Mouse (Mus musculus) CH12.LX (cell line): Measurements from ENCODE around the gene Bfsp2. TPM values are rescaled to one million over a fixed set of nuclear protein-coding genes. Genes with fewer than 3 reads are reported as not detected.

Experiments used
- DNase-seq: peaks from one replicate; pipeline ENCODE4 v3.0.0-alpha.2; 2013; ENCODE audit errors: extremely low read depth
- H3K27ac ChIP-seq: 2 replicates; pipeline ENCODE4 v1.5.1; 2012; ENCODE audit warnings: low read depth, mild to moderate bottlenecking, control low read depth, moderate library complexity; ENCODE audit not compliant: insufficient read depth
- H3K27me3 ChIP-seq: replicated peaks from 2 replicates; pipeline ENCODE3; 2012; ENCODE audit warnings: inconsistent platforms
- H3K36me3 ChIP-seq, 2 experiments: replicated peaks in 1 of 2; 2 replicates each; pipeline versions ENCODE3 to v1.6.1; 2012; ENCODE audit warnings: inconsistent platforms in 1 of 2, low read length in 1 of 2, mild to moderate bottlenecking in 1 of 2, mixed read lengths in 1 of 2, moderate library complexity in 1 of 2; ENCODE audit not compliant: control insufficient read depth in 1 of 2, insufficient read depth in 1 of 2
- H3K4me1 ChIP-seq, 2 experiments: 2 replicates each; pipeline ENCODE4 v1.6.1; 2012; ENCODE audit warnings: inconsistent platforms in 1 of 2, moderate library complexity in 1 of 2; ENCODE audit not compliant: insufficient read depth in 2 of 2, control insufficient read depth in 1 of 2
- H3K4me2 ChIP-seq: 2 replicates; pipeline ENCODE4 v1.6.1; 2012; ENCODE audit warnings: low read depth, mild to moderate bottlenecking, control low read depth; ENCODE audit not compliant: poor library complexity, insufficient read depth, severe bottlenecking
- H3K4me3 ChIP-seq, 3 experiments: fragments of 150-350 bp in 1 of 3; sonication (generic) in 1 of 3; replicated peaks in 1 of 3; 2 replicates each; pipeline versions ENCODE3 to v1.5.1; 2011 to 2012; ENCODE audit warnings: low read depth in 2 of 3, low read length in 2 of 3, mild to moderate bottlenecking in 2 of 3, moderate library complexity in 2 of 3, control low read depth in 1 of 3, improper control_type of control experiment in 1 of 3, inconsistent platforms in 1 of 3, mixed read lengths in 1 of 3; ENCODE audit not compliant: poor library complexity in 1 of 3
- H3K79me2 ChIP-seq: replicated peaks from 2 replicates; pipeline ENCODE4 v1.6.1; 2012; ENCODE audit warnings: mild to moderate bottlenecking, moderate library complexity; ENCODE audit not compliant: control insufficient read depth, poor library complexity, insufficient read depth, severe bottlenecking; ENCODE audit errors: extremely low read depth
- H3K9ac ChIP-seq: 2 replicates; pipeline ENCODE4 v1.6.1; 2012; ENCODE audit warnings: low read depth, mild to moderate bottlenecking, control low read depth, moderate library complexity; ENCODE audit not compliant: insufficient read depth
- H3K9me3 ChIP-seq: replicated peaks from 2 replicates; pipeline ENCODE3; 2012; ENCODE audit warnings: low read length, inconsistent platforms, mixed read lengths
- BHLHE40 ChIP-seq: IDR thresholded peaks from 2 replicates; pipeline ENCODE4 v1.6.1; 2011; ENCODE audit warnings: mild to moderate bottlenecking, low read depth, low read length, improper control_type of control experiment
- CHD1 ChIP-seq: IDR thresholded peaks from 2 replicates; pipeline ENCODE4 v1.6.1; 2012; ENCODE audit warnings: low read depth, low read length, improper control_type of control experiment, inconsistent platforms
- CTCF ChIP-seq, 2 experiments: IDR thresholded peaks in 1 of 2; conservative IDR thresholded peaks in 1 of 2; 2 replicates each; pipeline ENCODE4 v1.5.1; 2011 to 2012; ENCODE audit warnings: low read depth in 2 of 2, low read length in 2 of 2, improper control_type of control experiment in 1 of 2, inconsistent platforms in 1 of 2, mild to moderate bottlenecking in 1 of 2, moderate library complexity in 1 of 2
- ELF1 ChIP-seq: IDR thresholded peaks from 2 replicates; pipeline ENCODE4 v1.6.1; 2014; ENCODE audit warnings: low read depth, mild to moderate bottlenecking, inconsistent platforms, low read length, improper control_type of control experiment
- EP300 ChIP-seq: IDR thresholded peaks from 2 replicates; pipeline ENCODE4 v1.6.1; 2011; ENCODE audit warnings: low read length, improper control_type of control experiment
- ETS1 ChIP-seq: conservative IDR thresholded peaks from 2 replicates; pipeline ENCODE4 v1.6.1; 2012; ENCODE audit warnings: low read depth, mild to moderate bottlenecking, inconsistent platforms, low read length, improper control_type of control experiment, moderate library complexity
- GABPA ChIP-seq: IDR thresholded peaks from 2 replicates; pipeline ENCODE4 v1.6.1; 2012; ENCODE audit warnings: low read depth, low read length, improper control_type of control experiment, inconsistent platforms; ENCODE audit not compliant: insufficient replicate concordance
- HCFC1 ChIP-seq: IDR thresholded peaks from 2 replicates; pipeline ENCODE4 v1.6.1; 2012; ENCODE audit warnings: low read depth, mild to moderate bottlenecking, inconsistent platforms, low read length, improper control_type of control experiment
- IRF4 ChIP-seq: IDR thresholded peaks from 2 replicates; pipeline ENCODE4 v1.6.1; 2014; ENCODE audit warnings: low read depth, mild to moderate bottlenecking, inconsistent platforms, low read length, improper control_type of control experiment
- JUN ChIP-seq: IDR thresholded peaks from 2 replicates; pipeline ENCODE4 v1.6.1; 2011; ENCODE audit warnings: low read depth, mild to moderate bottlenecking, low read length, improper control_type of control experiment, moderate library complexity; ENCODE audit not compliant: insufficient read depth
- MAFK ChIP-seq: IDR thresholded peaks from 2 replicates; pipeline ENCODE4 v1.6.1; 2011; ENCODE audit warnings: low read length, improper control_type of control experiment; ENCODE audit not compliant: insufficient replicate concordance
- MAX ChIP-seq: IDR thresholded peaks from 2 replicates; pipeline ENCODE4 v1.6.1; 2011; ENCODE audit warnings: low read length, improper control_type of control experiment
- MEF2A ChIP-seq: IDR thresholded peaks from 2 replicates; pipeline ENCODE4 v1.6.1; 2014; ENCODE audit warnings: low read depth, mild to moderate bottlenecking, inconsistent platforms, low read length, improper control_type of control experiment, borderline replicate concordance
- NELFE ChIP-seq: IDR thresholded peaks from 2 replicates; pipeline ENCODE4 v1.6.1; 2011; ENCODE audit warnings: low read depth, low read length, improper control_type of control experiment
- PAX5 ChIP-seq: IDR thresholded peaks from 2 replicates; pipeline ENCODE4 v1.6.1; 2012; ENCODE audit warnings: low read length, inconsistent platforms, mixed read lengths
- TBP ChIP-seq: conservative IDR thresholded peaks from 2 replicates; pipeline ENCODE4 v1.6.1; 2011; ENCODE audit warnings: low read depth, low read length, improper control_type of control experiment
- TCF12 ChIP-seq: IDR thresholded peaks from 2 replicates; pipeline ENCODE4 v1.6.1; 2014; ENCODE audit warnings: low read depth, mild to moderate bottlenecking, inconsistent platforms, low read length, improper control_type of control experiment
- USF2 ChIP-seq: conservative IDR thresholded peaks from 2 replicates; pipeline ENCODE4 v1.6.1; 2011; ENCODE audit warnings: low read depth, low read length, improper control_type of control experiment
- ZKSCAN1 ChIP-seq: IDR thresholded peaks from 2 replicates; pipeline ENCODE4 v1.6.1; 2012; ENCODE audit warnings: low read depth, inconsistent platforms, low read length, improper control_type of control experiment, borderline replicate concordance
- dilution Hi-C: fragments of 300-500 bp; cut with MboI; formaldehyde crosslinking; loops from 2 replicates; pipeline ENCODE4 v1.14.3; 2020; ENCODE audit warnings: low sequenced_read_pairs; ENCODE audit not compliant: extremely low pct_unique_long_range_greater_than_20kb, extremely low pct_ligation_motif_present
- in situ Hi-C: fragments of 300-500 bp; cut with MboI; formaldehyde crosslinking; loops from 3 replicates; pipeline ENCODE4 v1.14.3; 2019; ENCODE audit warnings: low sequenced_read_pairs, low pct_ligation_motif_present, low pct_unique_long_range_greater_than_20kb, mixed read lengths
- polyA plus RNA-seq: library from polyadenylated mRNA; unstranded; fragments of >175 nt; gene quantifications from 2 replicates; pipeline ENCODE4 v1.2.1, GENCODE M21; 2012; ENCODE audit warnings: low read depth; ENCODE audit not compliant: insufficient read length
- total RNA-seq, 2 experiments: library from RNA; depleted of rRNA; stranded (reverse); fragments of 300-350 nt in 1 of 2; fragments of >200 nt in 1 of 2; gene quantifications; 2 replicates each; pipeline ENCODE4 v1.2.3; 2012 to 2014

Gene Bfsp2
- total and polyA plus RNA-seq, 3 experiments, result 0.64 to 4.8 (median 3.4) TPM

DNA sequence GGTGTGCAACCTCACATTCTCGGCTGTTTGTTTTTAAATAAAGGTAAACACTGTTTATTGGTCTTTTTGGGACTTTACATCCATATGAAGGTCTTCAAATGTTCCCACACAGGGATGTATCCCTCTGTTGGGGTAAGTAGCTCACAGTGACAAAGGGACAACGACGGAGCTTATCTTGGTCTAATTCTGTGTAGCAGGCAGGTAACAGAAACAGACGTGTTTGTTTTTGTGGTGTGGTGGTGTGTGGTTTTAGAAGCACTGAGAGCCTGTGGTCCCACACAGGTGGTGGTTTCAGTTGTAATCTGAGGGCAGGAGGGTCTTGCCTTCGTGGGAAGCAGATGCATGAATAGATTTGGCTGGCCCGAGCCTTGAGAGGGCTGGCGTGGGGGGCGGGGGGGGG lies 56.3 kb downstream of the Bfsp2 start:
- Histone ChIP-seq H3K27ac (no peak overlapping the region), H3K4me1 (peaks cover 28 to 57% of the 10 kb centered on the region in 2 experiments), H3K27me3 (no peaks in the 10 kb centered on the region), H3K9me3 (no peaks in the 10 kb centered on the region), H3K9ac (no peak overlapping the region), H3K4me3 (no peak overlapping the region), H3K79me2 (no peaks in the 10 kb centered on the region), H3K36me3 (peaks cover 0 to 5% of the 10 kb centered on the region in 2 experiments), H3K4me2 (peak overlapping the region; percentile 94)
- TF ChIP-seq PAX5 (no peak), USF2 (no peak), HCFC1 (no peak), GABPA (no peak), BHLHE40 (peak; percentile 70), TBP (no peak), NELFE (no peak), IRF4 (peak; percentile 76), CTCF (conservative IDR thresholded peaks at IDR 0.05 in 1 of 2, IDR thresholded peaks at IDR 0.05 in 1 of 2; ENCODE audit: low read depth in 2 of 2, low read length in 2 of 2) (no peak), TCF12 (peak; percentile 80), ZKSCAN1 (no peak), CHD1 (no peak), ELF1 (no peak), MAFK (no peak), ETS1 (peak; percentile 73; the same call in 1 of the 2 replicates), JUN (no peak), EP300 (peak; percentile 76), MAX (no peak)
- peak; percentile 61 for DNase-seq
- dilution Hi-C loops, result no loop called here
- in situ Hi-C loops, result loop anchor here (5.0 kb wide), 1 partner anchor 57 kb away; the partner anchor contains the start of gene Cdv3

DNA sequence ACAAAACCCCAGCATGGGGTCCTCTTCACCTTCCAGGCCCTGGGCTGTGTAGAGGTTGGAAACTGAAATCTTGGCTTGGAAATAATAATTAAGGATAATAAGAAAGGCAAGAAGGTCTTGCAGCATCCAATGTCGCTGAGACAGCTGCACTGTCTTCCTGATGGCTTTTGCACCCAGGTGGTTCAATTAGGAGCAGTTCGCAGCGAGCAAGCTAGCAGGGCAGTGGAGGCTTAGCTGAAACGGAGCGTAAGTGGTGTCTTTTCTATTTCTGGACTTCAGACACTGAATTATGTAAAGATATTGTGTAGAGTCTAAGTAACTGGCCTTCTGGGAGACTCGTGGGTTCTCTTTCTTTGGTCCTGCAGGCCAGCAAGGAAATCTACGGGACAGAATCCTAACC lies 56.8 kb downstream of the Bfsp2 start:
- Histone ChIP-seq H3K27me3 (no peaks in the 10 kb centered on the region), H3K4me3 (no peak overlapping the region), H3K9me3 (no peaks in the 10 kb centered on the region), H3K79me2 (no peaks in the 10 kb centered on the region), H3K4me1 (peaks cover 28 to 57% of the 10 kb centered on the region in 2 experiments), H3K9ac (no peak overlapping the region), H3K36me3 (peaks cover 0 to 4% of the 10 kb centered on the region in 2 experiments), H3K4me2 (peak overlapping the region; percentile 94; the same call in 1 of the 2 replicates), H3K27ac (no peak overlapping the region)
- DNase-seq, result no peak
- in situ Hi-C loops (loop anchor here (5.0 kb wide), 1 partner anchor 56 kb away; the partner anchor contains the start of gene Cdv3), dilution Hi-C loops (no loop called here)
- TF ChIP-seq HCFC1 (no peak), MEF2A (0 out of 2 replicates have a peak, but pooled peaks have one; percentile 13)
